Mouse (Mus musculus): ENCODE measurements around the gene Pknox1. TPM values are rescaled to one million over a fixed set of nuclear protein-coding genes. Genes with fewer than 3 reads are reported as not detected.

Gene Pknox1
- total and polyA plus RNA-seq, 2 experiments from 2014 or later: 18.5 to 30.6 TPM

GRCm38 (mm10) chr17:31565141-31566056 is 865 bp downstream of the Pknox1 start:
- H3K9me3 ChIP-seq (ENCODE audit: low read length): no peaks in the 10 kb centered on the region
- peak overlapping the region; percentile 89 for H3K4me3 ChIP-seq (ENCODE audit: low read depth, low read length)
- peak; percentile 41; the same call in 1 of the 2 replicates for TF ChIP-seq CTCF (IDR thresholded peaks at IDR 0.05; ENCODE audit: low read depth)
- peak overlapping the region; percentile 100 for H3K27ac ChIP-seq (ENCODE audit: low read depth, low read length)
- under 1% methylated on average over 74 of the region's 88 CpGs for WGBS
- no peaks in the 10 kb centered on the region for H3K27me3 ChIP-seq (ENCODE audit: insufficient read depth, low read length)
- peak overlapping the region; percentile 93 for H3K9ac ChIP-seq
- H3K4me1 ChIP-seq (ENCODE audit: insufficient read depth): peaks cover 34% of the 10 kb centered on the region
- peak; percentile 86 for DNase-seq
- peak overlapping the region; percentile 75 for H3K4me2 ChIP-seq (ENCODE audit: low read depth)
- ATAC-seq: peak; percentile 64
- no peaks in the 10 kb centered on the region for H3K36me3 ChIP-seq (ENCODE audit: insufficient read depth)

GRCm38 (mm10) chr17:31566276-31566675 is 1.7 kb downstream of the Pknox1 start:
- no peaks in the 10 kb centered on the region for H3K36me3 ChIP-seq (ENCODE audit: insufficient read depth)
- TF ChIP-seq CTCF (IDR thresholded peaks at IDR 0.05; ENCODE audit: low read depth): no peak
- no peaks in the 10 kb centered on the region for H3K27me3 ChIP-seq (ENCODE audit: insufficient read depth, low read length)
- H3K9me3 ChIP-seq (ENCODE audit: low read length): no peaks in the 10 kb centered on the region
- 58% methylated on average over 6 of the region's 6 CpGs for WGBS
- H3K27ac ChIP-seq (ENCODE audit: low read depth, low read length): no peak overlapping the region
- ATAC-seq: no peak
- H3K4me3 ChIP-seq (ENCODE audit: low read depth, low read length): peak overlapping the region; percentile 89
- DNase-seq: no peak
- H3K9ac ChIP-seq: peak overlapping the region; percentile 93
- peak overlapping the region; percentile 75 for H3K4me2 ChIP-seq (ENCODE audit: low read depth)
- peaks cover 34% of the 10 kb centered on the region for H3K4me1 ChIP-seq (ENCODE audit: insufficient read depth)

- Histone ChIP-seq H3K36me3 (ENCODE audit: insufficient read depth) (no peaks in the 10 kb centered on the region), H3K9ac (no peak overlapping the region), H3K9me3 (ENCODE audit: low read length) (no peaks in the 10 kb centered on the region), H3K4me3 (ENCODE audit: low read depth, low read length) (no peak overlapping the region), H3K4me2 (ENCODE audit: low read depth) (no peak overlapping the region), H3K4me1 (ENCODE audit: insufficient read depth) (peaks cover 26% of the 10 kb centered on the region), H3K27ac (ENCODE audit: low read depth, low read length) (no peak overlapping the region), H3K27me3 (ENCODE audit: insufficient read depth, low read length) (no peaks in the 10 kb centered on the region)
- DNase-seq: no peak
- WGBS: 86% methylated on average over 1 of the region's 1 CpGs
- TF ChIP-seq CTCF (IDR thresholded peaks at IDR 0.05; ENCODE audit: low read depth): no peak
- no peak for ATAC-seq
These were observed 5.2 kb downstream of the Pknox1 start for GRCm38 (mm10) chr17:31569756-31570155.

- no peaks in the 10 kb centered on the region for H3K9me3 ChIP-seq (ENCODE audit: low read length)
- no peak for TF ChIP-seq CTCF (IDR thresholded peaks at IDR 0.05; ENCODE audit: low read depth)
- DNase-seq: no peak
- no peak overlapping the region for H3K4me2 ChIP-seq (ENCODE audit: low read depth)
- no peak overlapping the region for H3K9ac ChIP-seq
- no peaks in the 10 kb centered on the region for H3K36me3 ChIP-seq (ENCODE audit: insufficient read depth)
- no peak for ATAC-seq
- H3K27me3 ChIP-seq (ENCODE audit: insufficient read depth, low read length): no peaks in the 10 kb centered on the region
- WGBS: 84% methylated on average over 9 of the region's 9 CpGs
- peaks cover 26% of the 10 kb centered on the region for H3K4me1 ChIP-seq (ENCODE audit: insufficient read depth)
- H3K27ac ChIP-seq (ENCODE audit: low read depth, low read length): no peak overlapping the region
- H3K4me3 ChIP-seq (ENCODE audit: low read depth, low read length): no peak overlapping the region
These were observed 5.9 kb downstream of the Pknox1 start for GRCm38 (mm10) chr17:31570321-31570925.

- WGBS: 68% methylated on average over 5 of the region's 5 CpGs
- 0 out of 2 replicates have a peak, but pooled peaks have one; percentile 10 for ATAC-seq
- peak; percentile 29; the same call in 1 of the 2 replicates for TF ChIP-seq CTCF (IDR thresholded peaks at IDR 0.05; ENCODE audit: low read depth)
These were observed 7.2 kb downstream of the Pknox1 start for GRCm38 (mm10) chr17:31571689-31572088.

GRCm38 (mm10) chr17:31574662-31575061 is 10.1 kb downstream of the Pknox1 start:
- TF ChIP-seq CTCF (IDR thresholded peaks at IDR 0.05; ENCODE audit: low read depth): no peak
- H3K27me3 ChIP-seq (ENCODE audit: insufficient read depth, low read length): no peaks in the 10 kb centered on the region
- ATAC-seq (no peak), DNase-seq (no peak)
- H3K9ac ChIP-seq: no peak overlapping the region
- H3K4me2 ChIP-seq (ENCODE audit: low read depth): no peak overlapping the region
- no peaks in the 10 kb centered on the region for H3K4me1 ChIP-seq (ENCODE audit: insufficient read depth)
- H3K27ac ChIP-seq (ENCODE audit: low read depth, low read length): no peak overlapping the region
- no peak overlapping the region for H3K4me3 ChIP-seq (ENCODE audit: low read depth, low read length)
- 70% methylated on average over 7 of the region's 7 CpGs for WGBS
- H3K9me3 ChIP-seq (ENCODE audit: low read length): no peaks in the 10 kb centered on the region
- H3K36me3 ChIP-seq (ENCODE audit: insufficient read depth): no peaks in the 10 kb centered on the region

More at GRCm38 (mm10) chr17:31571689-31572088, 7.2 kb downstream of the Pknox1 start:
- H3K4me1 ChIP-seq (ENCODE audit: insufficient read depth): peaks cover 16% of the 10 kb centered on the region
- H3K36me3 ChIP-seq (ENCODE audit: insufficient read depth): no peaks in the 10 kb centered on the region
- H3K27ac ChIP-seq (ENCODE audit: low read depth, low read length): no peak overlapping the region
- H3K9me3 ChIP-seq (ENCODE audit: low read length): no peaks in the 10 kb centered on the region
- no peak for DNase-seq
- H3K4me3 ChIP-seq (ENCODE audit: low read depth, low read length): no peak overlapping the region
- no peak overlapping the region for H3K4me2 ChIP-seq (ENCODE audit: low read depth)
- H3K27me3 ChIP-seq (ENCODE audit: insufficient read depth, low read length): no peaks in the 10 kb centered on the region
- H3K9ac ChIP-seq: no peak overlapping the region
